Mouse (Mus musculus) bone marrow, adult 2 months (tissue): ENCODE results near the gene Mrps12. TPM values are rescaled to one million over a fixed set of nuclear protein-coding genes. Genes with fewer than 3 reads are reported as not detected.

Source experiments
- H3K27ac ChIP-seq: fragments of 200-500 bp; 2 replicates; pipeline ENCODE4 v1.5.1; 2012; ENCODE audit warnings: low read depth, mild to moderate bottlenecking, control low read depth, inconsistent platforms, low read length; ENCODE audit not compliant: control insufficient read depth, poor library complexity, insufficient read depth
- H3K4me1 ChIP-seq: fragments of 200-500 bp; 2 replicates; pipeline ENCODE4 v1.6.1; 2011; ENCODE audit warnings: low read length; ENCODE audit not compliant: control insufficient read depth, insufficient read depth
- H3K4me3 ChIP-seq: fragments of 200-500 bp; replicated peaks from 2 replicates; pipeline ENCODE3; 2011; ENCODE audit warnings: mild to moderate bottlenecking, low read depth, low read length, control low read depth; ENCODE audit not compliant: control insufficient read depth
- CTCF ChIP-seq: fragments of 200-500 bp; IDR thresholded peaks from 2 replicates; pipeline ENCODE4 v1.5.1; 2011; ENCODE audit warnings: low read length, control low read depth; ENCODE audit not compliant: control insufficient read depth, insufficient read depth
- POLR2A ChIP-seq: fragments of 200-500 bp; IDR thresholded peaks from 2 replicates; pipeline ENCODE4 v1.6.1; 2011; ENCODE audit warnings: low read depth, mild to moderate bottlenecking, control low read depth, low read length, borderline replicate concordance; ENCODE audit not compliant: control insufficient read depth
- WGBS: fragments of 180-500 bp; shearing (Covaris S2); methylation state at CpG from one replicate; pipeline ENCODE4 v1.1.7; 2018; 5-methylcytosine and 5-hydroxymethylcytosine counted together
- polyA plus RNA-seq: library from polyadenylated mRNA; stranded (reverse); fragments of >200 nt; gene quantifications from 2 replicates; pipeline ENCODE4 v1.2.4, GENCODE M21; 2011; ENCODE audit warnings: low replicate concordance; ENCODE audit not compliant: missing spikeins, insufficient read depth, insufficient read length

Mrps12 gene
- polyA plus RNA-seq, 1 experiment: 85.1 TPM

GRCm38 (mm10) chr7:28726600-28726999 is 15.0 kb downstream of the Mrps12 start:
- peak; percentile 83 for TF ChIP-seq CTCF
- peak; percentile 31; the same call in 1 of the 2 replicates for TF ChIP-seq POLR2A
- WGBS: 16% methylated on average over 14 of the region's 14 CpGs
- H3K27ac ChIP-seq: no peak overlapping the region; the same call in 1 of the 2 replicates
- H3K4me3 ChIP-seq: no peak overlapping the region
- no peaks in the 10 kb centered on the region for H3K4me1 ChIP-seq

- Histone ChIP-seq H3K27ac (no peak overlapping the region), H3K4me1 (no peaks in the 10 kb centered on the region), H3K4me3 (no peak overlapping the region)
- WGBS: 89% methylated on average over 2 of the region's 2 CpGs
- no peak for TF ChIP-seq CTCF
- TF ChIP-seq POLR2A: no peak
Observed at GRCm38 (mm10) chr7:28724613-28725012, 17.0 kb downstream of the Mrps12 start.

GRCm38 (mm10) chr7:28722079-28722478 is 19.5 kb downstream of the Mrps12 start:
- WGBS: 85% methylated on average over 7 of the region's 7 CpGs
- TF ChIP-seq POLR2A (no peak), CTCF (peak; percentile 36; the same call in 1 of the 2 replicates)
- Histone ChIP-seq H3K4me1 (no peaks in the 10 kb centered on the region), H3K27ac (no peak overlapping the region), H3K4me3 (no peak overlapping the region)

GRCm38 (mm10) chr7:28720753-28721537 is 20.7 kb downstream of the Mrps12 start:
- H3K4me1 ChIP-seq: no peaks in the 10 kb centered on the region; the same call in 1 of the 2 replicates
- TF ChIP-seq POLR2A (no peak), CTCF (no peak)
- H3K27ac ChIP-seq: no peak overlapping the region
- 81% methylated on average over 3 of the region's 3 CpGs for WGBS
- H3K4me3 ChIP-seq: no peak overlapping the region

GRCm38 (mm10) chr7:28719650-28720049 is 22.0 kb downstream of the Mrps12 start:
- Histone ChIP-seq H3K27ac (no peak overlapping the region), H3K4me1 (no peaks in the 10 kb centered on the region; the same call in 1 of the 2 replicates), H3K4me3 (no peak overlapping the region)
- 70% methylated on average over 2 of the region's 2 CpGs for WGBS
- TF ChIP-seq CTCF: no peak

GRCm38 (mm10) chr7:28719159-28719558 is 22.5 kb downstream of the Mrps12 start:
- Histone ChIP-seq H3K27ac (no peak overlapping the region), H3K4me1 (no peaks in the 10 kb centered on the region; the same call in 1 of the 2 replicates), H3K4me3 (no peak overlapping the region)
- 71% methylated on average over 4 of the region's 4 CpGs for WGBS
- TF ChIP-seq CTCF (no peak), POLR2A (no peak)

GRCm38 (mm10) chr7:28717726-28718125 is 23.9 kb downstream of the Mrps12 start:
- 82% methylated on average over 10 of the region's 10 CpGs for whole genome bisulfite sequencing
- H3K4me3 ChIP-seq: no peak overlapping the region

GRCm38 (mm10) chr7:28716590-28717281 is 24.9 kb downstream of the Mrps12 start, which contains the start of gene Fbxo17:
Gene Fbxo17 (plus strand): TSS chr7:28716804.
- 4% methylated on average over 36 of the region's 36 CpGs for WGBS
- peak within 1 kb of the TSS; percentile 67 for H3K4me3 ChIP-seq

More at GRCm38 (mm10) chr7:28717726-28718125, 23.9 kb downstream of the Mrps12 start:
- TF ChIP-seq POLR2A (no peak), CTCF (no peak)
- no peak overlapping the region for H3K27ac ChIP-seq
- H3K4me1 ChIP-seq: no peaks in the 10 kb centered on the region; the same call in 1 of the 2 replicates

More at GRCm38 (mm10) chr7:28716590-28717281, 24.9 kb downstream of the Mrps12 start, which contains the start of gene Fbxo17:
- Histone ChIP-seq H3K27ac (peak within 1 kb of the TSS; percentile 20; the same call in 1 of the 2 replicates), H3K4me1 (no peaks in the 10 kb centered on the region; the same call in 1 of the 2 replicates)
- TF ChIP-seq POLR2A (no peak), CTCF (no peak)
